Mouse (Mus musculus): ENCODE data around the gene Ulk4. TPM values are rescaled to one million over a fixed set of nuclear protein-coding genes. Genes with fewer than 3 reads are reported as not detected.
"Not testable (repeated sequence)": the region's sequence is repeated elsewhere in the genome, so short reads cannot be mapped to it uniquely, and the experiment has no call there.

The Ulk4 gene
- polyA plus RNA-seq, 1 experiment from 2014 or later = 23.2 TPM

DNA sequence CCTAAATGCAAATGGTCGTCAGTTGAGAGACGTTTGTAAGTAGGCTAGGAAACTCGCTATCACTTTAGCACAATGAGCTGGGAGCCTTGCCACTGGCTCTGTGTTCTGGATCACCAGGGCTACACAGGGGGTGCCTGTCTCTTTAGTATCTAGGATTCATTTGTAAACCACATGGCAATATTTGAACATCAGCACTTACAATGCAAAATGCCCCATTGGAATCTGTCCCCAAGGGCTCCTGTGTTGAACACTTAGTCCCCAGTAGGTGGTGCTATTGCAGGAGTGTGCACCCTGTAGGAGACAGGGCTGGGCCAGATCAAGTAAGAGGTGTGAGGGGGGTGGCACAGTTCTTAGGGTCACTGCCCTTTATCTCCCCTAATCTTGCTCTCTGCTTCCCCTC is 217.7 kb downstream of the Ulk4 start:
- 89% methylated on average over 3 of the region's 3 CpGs for WGBS (ENCODE audit: insufficient replicate concordance)
- Histone ChIP-seq H3K9ac (replicated peaks) (no peak overlapping the region), H3K4me1 (ENCODE audit: insufficient read depth) (no peaks in the 10 kb centered on the region)

DNA sequence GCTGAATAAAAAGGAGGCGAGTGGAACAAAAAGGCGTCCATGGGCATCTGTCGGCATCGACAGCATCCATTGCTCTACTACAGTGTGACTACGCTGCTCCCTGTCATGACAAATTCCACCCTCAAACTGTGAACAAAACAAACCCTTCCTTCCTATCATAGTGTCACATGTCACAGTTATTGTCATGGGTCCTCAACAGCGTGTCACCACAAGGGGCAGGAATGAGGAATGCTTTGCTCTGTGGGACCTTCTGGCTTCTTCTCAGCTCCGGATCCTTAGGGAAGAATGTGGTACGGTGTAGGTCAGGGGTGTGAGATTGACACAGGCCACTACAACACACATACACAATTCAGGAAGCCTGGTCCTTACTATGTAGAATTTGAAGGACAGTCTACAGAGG is 218.5 kb downstream of the Ulk4 start:
- TF ChIP-seq EP300 (IDR thresholded peaks at IDR 0.05; ENCODE audit: low read depth) = no peak
- TF ChIP-seq CTCF (IDR thresholded peaks at IDR 0.05; ENCODE audit: low read depth) = no peak
- Histone ChIP-seq H3K9me3 (ENCODE audit: low read length) (no peaks in the 10 kb centered on the region), H3K4me3 (ENCODE audit: low read depth, low read length) (no peak overlapping the region), H3K4me2 (ENCODE audit: low read depth, low read length) (no peak overlapping the region), H3K9ac (replicated peaks) (no peak overlapping the region), H3K27me3 (ENCODE audit: insufficient read depth, low read length) (no peaks in the 10 kb centered on the region), H3K36me3 (replicated peaks; ENCODE audit: insufficient read depth, low read length) (no peaks in the 10 kb centered on the region), H3K27ac (ENCODE audit: low read depth) (no peak overlapping the region), H3K4me1 (ENCODE audit: insufficient read depth) (no peaks in the 10 kb centered on the region)
- WGBS (ENCODE audit: insufficient replicate concordance) = 85% methylated on average over 8 of the region's 8 CpGs
- no peak for ATAC-seq
- no peak for DNase-seq

More for the DNA sequence above, 217.7 kb downstream of the Ulk4 start:
- Histone ChIP-seq H3K9me3 (ENCODE audit: low read length) (no peaks in the 10 kb centered on the region), H3K4me3 (ENCODE audit: low read depth, low read length) (no peak overlapping the region), H3K4me2 (ENCODE audit: low read depth, low read length) (no peak overlapping the region), H3K27ac (ENCODE audit: low read depth) (no peak overlapping the region), H3K27me3 (ENCODE audit: insufficient read depth, low read length) (no peaks in the 10 kb centered on the region), H3K36me3 (replicated peaks; ENCODE audit: insufficient read depth, low read length) (no peaks in the 10 kb centered on the region)
- no peak for ATAC-seq
- TF ChIP-seq CTCF (IDR thresholded peaks at IDR 0.05; ENCODE audit: low read depth) (peak; percentile 49), EP300 (IDR thresholded peaks at IDR 0.05; ENCODE audit: low read depth) (no peak)
- no peak for DNase-seq

DNA sequence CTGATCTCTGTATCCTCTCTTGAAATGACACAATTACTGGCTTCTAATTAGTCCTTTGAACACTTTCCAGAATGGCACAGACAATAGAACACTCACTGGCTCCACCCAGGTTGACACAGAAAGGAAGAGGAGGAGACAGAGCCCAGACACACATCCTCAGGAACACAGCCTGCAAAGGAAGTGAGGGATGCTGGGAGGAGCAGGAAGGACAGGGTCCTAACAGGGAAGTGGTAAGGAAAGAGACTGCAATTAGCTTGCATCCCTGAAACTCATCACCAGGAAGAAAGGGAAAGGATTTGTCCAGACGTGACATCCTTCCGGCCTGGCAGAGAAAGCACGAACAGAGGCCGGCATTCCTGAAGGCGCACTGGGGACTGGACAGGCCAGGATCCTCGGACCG is 218.9 kb downstream of the Ulk4 start:
- no peak overlapping the region for H3K9ac ChIP-seq (replicated peaks)
- 73% methylated on average over 7 of the region's 7 CpGs for WGBS (ENCODE audit: insufficient replicate concordance)
- no peaks in the 10 kb centered on the region for H3K36me3 ChIP-seq (replicated peaks; ENCODE audit: insufficient read depth, low read length)
- no peak overlapping the region for H3K27ac ChIP-seq (ENCODE audit: low read depth)
- DNase-seq = no peak
- TF ChIP-seq CTCF (IDR thresholded peaks at IDR 0.05; ENCODE audit: low read depth) (no peak), EP300 (IDR thresholded peaks at IDR 0.05; ENCODE audit: low read depth) (no peak)
- H3K4me3 ChIP-seq (ENCODE audit: low read depth, low read length) = no peak overlapping the region
- no peaks in the 10 kb centered on the region for H3K27me3 ChIP-seq (ENCODE audit: insufficient read depth, low read length)
- no peaks in the 10 kb centered on the region for H3K9me3 ChIP-seq (ENCODE audit: low read length)
- H3K4me2 ChIP-seq (ENCODE audit: low read depth, low read length) = no peak overlapping the region
- H3K4me1 ChIP-seq (ENCODE audit: insufficient read depth) = no peaks in the 10 kb centered on the region
- ATAC-seq = no peak

DNA sequence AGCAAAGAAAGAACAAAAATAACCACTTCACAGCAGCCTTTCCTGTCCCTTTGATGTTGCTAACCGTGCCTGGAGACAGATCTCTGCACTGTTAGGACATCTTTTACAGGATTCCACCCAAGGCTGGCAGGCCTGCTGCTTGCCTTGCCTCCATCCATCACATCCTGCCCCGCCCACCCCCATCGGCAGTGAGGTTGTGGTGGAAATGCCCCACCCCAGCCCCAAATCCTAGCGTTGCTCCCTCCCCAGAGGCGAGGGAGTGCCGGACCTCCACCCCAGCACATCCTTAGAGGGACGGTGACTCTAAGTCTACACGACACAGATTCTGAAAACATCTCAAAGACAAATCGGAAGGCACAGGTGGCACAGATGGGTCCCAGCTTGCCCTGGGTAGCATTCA is 219.6 kb downstream of the Ulk4 start:
- TF ChIP-seq EP300 (IDR thresholded peaks at IDR 0.05; ENCODE audit: low read depth) = no peak
- TF ChIP-seq CTCF (IDR thresholded peaks at IDR 0.05; ENCODE audit: low read depth) = no peak
- no peak overlapping the region for H3K4me3 ChIP-seq (ENCODE audit: low read depth, low read length)
- DNase-seq (no peak), ATAC-seq (no peak)
- WGBS (ENCODE audit: insufficient replicate concordance) = 59% methylated on average over 9 of the region's 9 CpGs
- H3K4me2 ChIP-seq (ENCODE audit: low read depth, low read length) = no peak overlapping the region
- H3K9me3 ChIP-seq (ENCODE audit: low read length) = no peaks in the 10 kb centered on the region
- no peaks in the 10 kb centered on the region for H3K36me3 ChIP-seq (replicated peaks; ENCODE audit: insufficient read depth, low read length)
- H3K9ac ChIP-seq (replicated peaks) = no peak overlapping the region
- no peak overlapping the region for H3K27ac ChIP-seq (ENCODE audit: low read depth)
- H3K27me3 ChIP-seq (ENCODE audit: insufficient read depth, low read length) = no peaks in the 10 kb centered on the region
- H3K4me1 ChIP-seq (ENCODE audit: insufficient read depth) = no peaks in the 10 kb centered on the region

DNA sequence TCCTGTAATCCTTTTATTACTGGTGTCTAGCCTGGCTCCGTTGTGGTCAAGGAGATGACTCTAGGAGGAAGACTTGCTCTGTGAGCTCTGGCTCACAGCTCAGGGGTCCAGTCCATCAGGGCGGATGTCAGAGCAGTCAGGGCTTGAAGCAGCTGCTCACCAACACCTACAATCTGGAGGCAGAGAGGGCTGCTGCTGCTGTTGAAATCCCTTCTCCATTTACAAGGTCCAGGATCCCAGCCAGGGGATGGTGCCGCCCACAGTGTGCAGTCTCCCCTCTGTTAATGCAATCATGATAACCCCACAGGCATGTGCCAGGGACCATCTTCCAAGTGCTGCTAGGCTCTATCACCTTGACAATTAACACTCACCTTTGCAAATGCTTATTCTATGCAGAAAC is 220.5 kb downstream of the Ulk4 start:
- Histone ChIP-seq H3K4me1 (ENCODE audit: insufficient read depth) (no peaks in the 10 kb centered on the region), H3K9ac (replicated peaks) (no peak overlapping the region), H3K4me3 (ENCODE audit: low read depth, low read length) (no peak overlapping the region), H3K27me3 (ENCODE audit: insufficient read depth, low read length) (no peaks in the 10 kb centered on the region), H3K36me3 (replicated peaks; ENCODE audit: insufficient read depth, low read length) (no peaks in the 10 kb centered on the region), H3K27ac (ENCODE audit: low read depth) (no peak overlapping the region), H3K9me3 (ENCODE audit: low read length) (no peaks in the 10 kb centered on the region), H3K4me2 (ENCODE audit: low read depth, low read length) (no peak overlapping the region)
- WGBS (ENCODE audit: insufficient replicate concordance) = 80% methylated on average over 3 of the region's 3 CpGs
- TF ChIP-seq CTCF (IDR thresholded peaks at IDR 0.05; ENCODE audit: low read depth) = no peak
- TF ChIP-seq EP300 (IDR thresholded peaks at IDR 0.05; ENCODE audit: low read depth) = no peak
- DNase-seq (no peak), ATAC-seq (no peak)

DNA sequence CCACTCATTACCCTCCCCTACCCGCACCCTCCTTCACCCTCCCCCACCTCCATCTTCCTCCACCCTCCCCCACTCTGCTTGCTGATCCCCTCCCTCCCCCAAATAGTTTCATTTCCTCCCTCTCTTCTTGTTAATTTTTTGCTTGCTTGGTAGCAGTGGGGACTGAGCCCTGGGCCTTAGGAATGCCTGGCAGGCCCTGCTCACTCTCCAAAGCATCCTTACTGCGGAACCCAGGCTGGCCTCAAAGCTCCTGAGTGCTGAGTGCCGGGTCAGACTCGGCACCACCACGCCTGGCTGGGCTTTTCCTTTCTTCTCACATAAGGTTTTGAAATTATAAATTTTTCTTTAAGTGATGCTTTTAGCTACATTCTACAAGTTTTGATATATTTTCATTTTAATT is 221.0 kb downstream of the Ulk4 start:
- H3K4me1 ChIP-seq (ENCODE audit: insufficient read depth) = no peaks in the 10 kb centered on the region
- no peak overlapping the region for H3K4me2 ChIP-seq (ENCODE audit: low read depth, low read length)
- H3K9ac ChIP-seq (replicated peaks) = no peak overlapping the region
- no peak overlapping the region for H3K27ac ChIP-seq (ENCODE audit: low read depth)
- no peaks in the 10 kb centered on the region for H3K27me3 ChIP-seq (ENCODE audit: insufficient read depth, low read length)
- H3K9me3 ChIP-seq (ENCODE audit: low read length) = no peaks in the 10 kb centered on the region
- ATAC-seq = no peak
- DNase-seq = no peak
- WGBS (ENCODE audit: insufficient replicate concordance) = 77% methylated on average over 5 of the region's 5 CpGs
- TF ChIP-seq CTCF (IDR thresholded peaks at IDR 0.05; ENCODE audit: low read depth) = no peak
- no peak for TF ChIP-seq EP300 (IDR thresholded peaks at IDR 0.05; ENCODE audit: low read depth)
- H3K4me3 ChIP-seq (ENCODE audit: low read depth, low read length) = no peak overlapping the region
- no peaks in the 10 kb centered on the region for H3K36me3 ChIP-seq (replicated peaks; ENCODE audit: insufficient read depth, low read length)

DNA sequence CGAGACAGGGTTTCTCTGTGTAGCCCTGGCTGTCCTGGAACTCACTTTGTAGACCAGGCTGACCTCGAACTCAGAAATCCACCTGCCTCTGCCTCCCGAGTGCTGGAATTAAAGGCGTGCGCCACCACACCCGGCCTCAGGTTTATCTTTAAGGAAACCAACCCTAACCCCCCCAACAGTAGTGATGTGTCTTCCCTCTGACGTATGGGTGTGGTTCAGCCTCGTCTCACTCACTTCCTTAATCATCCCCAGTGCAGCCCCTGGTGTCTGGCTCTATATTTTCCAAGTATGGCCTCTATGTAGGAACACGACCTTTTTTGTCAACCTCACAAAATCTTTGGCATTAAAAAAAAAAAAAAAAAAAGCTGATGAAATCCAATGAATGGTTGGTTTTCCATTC is 231.3 kb downstream of the Ulk4 start:
- not testable (repeated sequence) for H3K27ac ChIP-seq (ENCODE audit: low read depth); H3K9ac ChIP-seq (replicated peaks); H3K27me3 ChIP-seq (ENCODE audit: insufficient read depth, low read length); DNase-seq; H3K4me2 ChIP-seq (ENCODE audit: low read depth, low read length); H3K36me3 ChIP-seq (replicated peaks; ENCODE audit: insufficient read depth, low read length); H3K4me1 ChIP-seq (ENCODE audit: insufficient read depth); ATAC-seq; H3K9me3 ChIP-seq (ENCODE audit: low read length); H3K4me3 ChIP-seq (ENCODE audit: low read depth, low read length)
- 55% methylated on average over 9 of the region's 9 CpGs for whole genome bisulfite sequencing (ENCODE audit: insufficient replicate concordance)

All from liver, postnatal 0 days (tissue).